Mouse (Mus musculus) lung, embryonic 14.5 days (tissue): ENCODE results near the gene Wdr47. TPM values are rescaled to one million over a fixed set of nuclear protein-coding genes. Genes with fewer than 3 reads are reported as not detected.
"Not testable (repeated sequence)": the region's sequence is repeated elsewhere in the genome, so short reads cannot be mapped to it uniquely, and the experiment has no call there.

Source experiments
- ATAC-seq: fragments of 200-750 bp; cut with Nextera tagmentation; 2 replicates; pipeline ENCODE4 v1.8.0; 2017; ENCODE audit warnings: mild to moderate bottlenecking, moderate TSS enrichment, moderate library complexity; ENCODE audit not compliant: insufficient read depth
- DNase-seq: peaks from one replicate; pipeline ENCODE4 v3.0.0-alpha.2; 2015
- H3K27ac ChIP-seq: fragments of 300-500 bp; sonication (generic); 2 replicates; pipeline ENCODE4 v1.5.1; 2014; ENCODE audit warnings: low read depth, mild to moderate bottlenecking, moderate library complexity
- H3K27me3 ChIP-seq: fragments of 300-500 bp; sonication (generic); 2 replicates; pipeline ENCODE4 v1.6.1; 2014; ENCODE audit warnings: low read length, control low read depth; ENCODE audit not compliant: insufficient read depth
- H3K36me3 ChIP-seq: fragments of 300-500 bp; sonication (generic); 2 replicates; pipeline ENCODE4 v1.6.1; 2014; ENCODE audit warnings: control low read depth; ENCODE audit not compliant: insufficient read depth
- H3K4me1 ChIP-seq: fragments of 300-500 bp; sonication (generic); 2 replicates; pipeline ENCODE4 v1.6.1; 2014; ENCODE audit warnings: antibody characterized with exemption, control low read depth; ENCODE audit not compliant: insufficient read depth
- H3K4me2 ChIP-seq: fragments of 300-500 bp; sonication (generic); 2 replicates; pipeline ENCODE4 v1.6.1; 2014; ENCODE audit warnings: mild to moderate bottlenecking
- H3K4me3 ChIP-seq: fragments of 300-500 bp; sonication (generic); 2 replicates; pipeline ENCODE4 v1.5.1; 2014; ENCODE audit warnings: low read depth, low read length
- H3K9ac ChIP-seq: fragments of 300-500 bp; sonication (generic); 2 replicates; pipeline ENCODE4 v1.6.1; 2014
- H3K9me3 ChIP-seq: fragments of 300-500 bp; sonication (generic); 2 replicates; pipeline ENCODE4 v1.6.1; 2016; ENCODE audit warnings: low read depth, low read length, control low read depth
- CTCF ChIP-seq: IDR thresholded peaks from 2 replicates; pipeline ENCODE4 v1.5.1; 2016; ENCODE audit warnings: antibody characterized with exemption, low read depth
- whole genome bisulfite sequencing: fragments of 180-500 bp; shearing (Covaris S2); extraction: QIAGEN DNeasy Blood & Tissue Kit; methylation state at CpG from one replicate; pipeline ENCODE4 v1.1.7; 2014; 5-methylcytosine and 5-hydroxymethylcytosine counted together
- polyA plus RNA-seq: library from polyadenylated mRNA; unstranded; fragments of >200 nt; fragmentation: Nextera tagmentation; extraction: Ambion mirVana; gene quantifications from 2 replicates; pipeline ENCODE4 v1.2.1, GENCODE M21; 2014

Gene Wdr47
- polyA plus RNA-seq, 1 experiment from 2014 or later, result 10.7 TPM

DNA sequence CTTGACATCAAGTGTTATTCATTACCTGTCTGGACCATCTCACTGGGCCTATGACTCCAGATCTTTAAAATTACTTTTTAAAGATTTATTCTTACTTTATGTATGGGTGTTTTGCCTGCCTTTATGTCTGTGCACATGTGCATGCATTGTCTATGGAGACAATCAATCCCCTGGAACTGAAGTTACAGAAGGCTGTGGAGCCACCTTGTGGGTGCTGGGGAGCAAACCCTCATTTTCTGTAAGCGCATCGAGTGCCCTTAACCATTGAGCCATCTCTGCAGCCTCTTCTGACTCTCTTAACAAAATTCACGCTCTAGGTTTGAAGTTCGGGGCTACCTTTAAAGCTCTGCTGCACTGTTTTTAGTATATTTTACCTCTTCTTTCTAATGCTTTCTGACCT lies 48.3 kb downstream of the Wdr47 start:
- no peaks in the 10 kb centered on the region for H3K27me3 ChIP-seq
- WGBS, result 65% methylated on average over 4 of the region's 4 CpGs
- peak; percentile 38; the same call in 1 of the 2 replicates for TF ChIP-seq CTCF
- H3K4me1 ChIP-seq, result no peaks in the 10 kb centered on the region
- DNase-seq (peak; percentile 21), ATAC-seq (no peak)
- H3K36me3 ChIP-seq, result no peaks in the 10 kb centered on the region
- no peak overlapping the region for H3K9ac ChIP-seq
- H3K27ac ChIP-seq, result no peak overlapping the region
- H3K4me3 ChIP-seq, result no peak overlapping the region
- H3K9me3 ChIP-seq, result no peaks in the 10 kb centered on the region
- H3K4me2 ChIP-seq, result no peak overlapping the region

DNA sequence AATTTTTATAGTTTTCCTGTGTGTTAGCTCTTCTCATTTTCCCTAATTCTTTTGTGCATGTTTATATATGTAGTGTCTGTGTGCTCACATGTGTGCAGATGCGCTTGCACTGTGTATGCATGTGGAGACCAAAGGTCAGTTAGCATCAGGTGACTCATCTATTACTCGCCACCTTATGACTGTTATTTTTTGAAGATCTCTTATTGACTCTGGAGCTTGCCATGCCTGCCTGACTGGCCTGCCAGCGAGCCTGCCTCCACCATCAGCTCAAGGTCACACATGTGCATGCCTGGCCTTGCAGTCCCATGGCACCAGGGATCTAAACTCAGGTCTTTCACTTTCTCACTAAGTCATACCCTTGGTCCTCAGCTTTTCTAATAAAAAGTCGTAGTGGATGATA lies 49.9 kb downstream of the Wdr47 start:
- Histone ChIP-seq H3K4me3 (no peak overlapping the region), H3K9me3 (no peaks in the 10 kb centered on the region), H3K9ac (no peak overlapping the region), H3K4me2 (no peak overlapping the region), H3K36me3 (0 out of 2 replicates have a peak, but pooled peaks cover 3% of the 10 kb centered on the region), H3K27me3 (no peaks in the 10 kb centered on the region), H3K27ac (no peak overlapping the region), H3K4me1 (no peaks in the 10 kb centered on the region)
- TF ChIP-seq CTCF, result no peak
- DNase-seq (no peak), ATAC-seq (no peak)
- 67% methylated on average over 4 of the region's 4 CpGs for WGBS

GRCm38 (mm10) chr3:108644856-108645255 lies 53.8 kb downstream of the Wdr47 start:
- no peaks in the 10 kb centered on the region for H3K4me1 ChIP-seq
- 0 out of 2 replicates have a peak, but pooled peaks cover 3% of the 10 kb centered on the region for H3K36me3 ChIP-seq
- DNase-seq (no peak), ATAC-seq (no peak)
- no peak overlapping the region for H3K9ac ChIP-seq
- 86% methylated on average over 3 of the region's 3 CpGs for WGBS
- no peaks in the 10 kb centered on the region for H3K27me3 ChIP-seq
- no peak overlapping the region for H3K27ac ChIP-seq
- no peak overlapping the region for H3K4me3 ChIP-seq
- no peaks in the 10 kb centered on the region for H3K9me3 ChIP-seq
- no peak for TF ChIP-seq CTCF
- H3K4me2 ChIP-seq, result no peak overlapping the region

- Histone ChIP-seq H3K4me3 (no peak overlapping the region), H3K4me1 (no peaks in the 10 kb centered on the region), H3K9me3 (no peaks in the 10 kb centered on the region), H3K27me3 (no peaks in the 10 kb centered on the region), H3K27ac (no peak overlapping the region), H3K36me3 (0 out of 2 replicates have a peak, but pooled peaks cover 3% of the 10 kb centered on the region), H3K9ac (no peak overlapping the region), H3K4me2 (no peak overlapping the region)
- TF ChIP-seq CTCF, result no peak
- DNase-seq (no peak), ATAC-seq (no peak)
- 66% methylated on average over 7 of the region's 7 CpGs for WGBS
Measured at GRCm38 (mm10) chr3:108646036-108646435, 55.0 kb downstream of the Wdr47 start.

GRCm38 (mm10) chr3:108647681-108648080 lies 56.6 kb downstream of the Wdr47 start:
- not testable (repeated sequence) for ATAC-seq, H3K27ac ChIP-seq, H3K4me1 ChIP-seq, H3K4me2 ChIP-seq, H3K4me3 ChIP-seq, DNase-seq, H3K36me3 ChIP-seq, H3K9me3 ChIP-seq, H3K27me3 ChIP-seq, H3K9ac ChIP-seq
- 42% methylated on average over 5 of the region's 5 CpGs for WGBS

DNA sequence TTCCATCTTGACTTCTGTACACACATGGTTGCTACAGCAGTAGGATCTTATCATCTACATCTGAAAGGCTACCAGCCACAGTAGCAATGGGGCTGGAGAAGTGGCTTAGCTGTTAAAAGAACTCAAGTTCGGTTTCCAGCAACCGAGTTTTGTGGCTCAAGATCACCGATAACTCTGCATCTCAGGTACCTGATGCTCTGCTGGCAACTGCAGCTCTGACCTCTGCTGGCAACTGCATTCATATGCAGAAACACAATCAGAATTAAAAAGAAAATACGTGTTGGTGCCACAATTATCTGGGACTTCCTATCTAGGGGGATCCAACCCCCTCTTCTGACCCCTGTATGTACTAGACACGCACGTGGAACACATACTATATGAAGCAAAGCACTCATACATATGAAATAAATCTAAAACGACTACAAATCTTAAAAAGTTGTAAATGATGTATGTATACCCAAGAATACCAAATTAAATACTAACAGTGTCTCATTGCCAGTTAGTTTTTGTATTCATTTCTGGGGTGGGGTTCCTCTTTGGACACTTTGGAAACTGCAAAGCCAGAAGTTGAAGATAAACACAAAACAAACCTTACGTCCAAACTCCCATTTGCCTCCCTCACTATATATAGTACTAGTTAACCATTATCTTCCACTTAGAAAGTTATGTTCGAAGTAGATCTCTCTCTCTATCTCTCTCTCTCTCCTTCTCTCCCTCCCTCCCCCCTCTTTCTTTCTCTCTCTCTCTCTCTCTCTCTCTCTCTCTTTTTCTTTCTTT lies 62.0 kb downstream of the Wdr47 start:
- Histone ChIP-seq H3K9me3 (no peaks in the 10 kb centered on the region), H3K27me3 (no peaks in the 10 kb centered on the region), H3K4me3 (peak overlapping the region; percentile 79), H3K36me3 (no peaks in the 10 kb centered on the region), H3K4me2 (peak overlapping the region; percentile 75), H3K4me1 (peaks cover 4% of the 10 kb centered on the region; the same call in 1 of the 2 replicates), H3K27ac (no peak overlapping the region), H3K9ac (peak overlapping the region; percentile 16; the same call in 1 of the 2 replicates)
- TF ChIP-seq CTCF, result peak; percentile 31
- DNase-seq, result peak; percentile 42
- ATAC-seq, result no peak
- 16% methylated on average over 9 of the region's 9 CpGs for WGBS

GRCm38 (mm10) chr3:108653710-108654379 lies 62.8 kb downstream of the Wdr47 start, which contains the start of gene Clcc1:
Gene Clcc1, plus strand, starts transcription at chr3:108653913.
- H3K36me3 ChIP-seq, result no peaks in the 10 kb centered on the region
- H3K27me3 ChIP-seq, result no peaks in the 10 kb centered on the region
- H3K27ac ChIP-seq, result peak within 1 kb of the TSS; percentile 85
- peak within 1 kb of the TSS; percentile 79 for H3K4me3 ChIP-seq
- peak; percentile 98 for ATAC-seq
- peak within 1 kb of the TSS; percentile 89 for H3K9ac ChIP-seq
- WGBS, result under 1% methylated on average over 57 of the region's 57 CpGs
- no peaks in the 10 kb centered on the region for H3K9me3 ChIP-seq
- H3K4me1 ChIP-seq, result peaks cover 4% of the 10 kb centered on the region; the same call in 1 of the 2 replicates
- DNase-seq, result peak; percentile 96
- TF ChIP-seq CTCF, result no peak
- peak within 1 kb of the TSS; percentile 75 for H3K4me2 ChIP-seq
